Mouse (Mus musculus): Measurements from ENCODE around the gene Tex30. TPM values are rescaled to one million over a fixed set of nuclear protein-coding genes. Genes with fewer than 3 reads are reported as not detected.
A peak's percentile ranks its signal among the peaks of the same experiment; 100 is the strongest.
"Not testable (repeated sequence)": the region's sequence is repeated elsewhere in the genome, so short reads cannot be mapped to it uniquely, and the experiment has no call there.

The Tex30 gene
- total RNA-seq, 2 experiments from 2014 or later, result 78.2 to 104 TPM

GRCm38 (mm10) chr1:44045689-44046088 is 56.6 kb downstream of the Tex30 start:
- not testable (repeated sequence) for ATAC-seq (replicated peaks; ENCODE audit: poor library complexity)

DNA sequence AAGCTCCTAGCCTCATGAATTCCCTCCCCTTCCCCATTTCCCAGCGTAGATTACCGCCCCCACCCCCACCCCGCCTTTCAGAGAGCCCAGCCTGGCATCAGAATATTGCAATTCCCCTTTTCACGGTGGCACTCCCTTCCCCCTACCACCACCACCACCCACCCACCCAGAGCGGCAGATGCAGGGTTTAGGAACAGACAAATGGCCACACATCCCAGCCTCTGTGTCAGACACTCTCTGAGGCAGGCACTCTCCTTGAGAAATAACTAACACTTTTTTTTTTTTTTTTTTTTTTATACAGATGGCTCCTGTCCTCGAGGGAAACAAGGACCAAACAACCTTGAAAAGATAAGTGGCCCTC is 59.7 kb downstream of the Tex30 start:
- ATAC-seq (replicated peaks; ENCODE audit: poor library complexity), result peak; percentile 45

DNA sequence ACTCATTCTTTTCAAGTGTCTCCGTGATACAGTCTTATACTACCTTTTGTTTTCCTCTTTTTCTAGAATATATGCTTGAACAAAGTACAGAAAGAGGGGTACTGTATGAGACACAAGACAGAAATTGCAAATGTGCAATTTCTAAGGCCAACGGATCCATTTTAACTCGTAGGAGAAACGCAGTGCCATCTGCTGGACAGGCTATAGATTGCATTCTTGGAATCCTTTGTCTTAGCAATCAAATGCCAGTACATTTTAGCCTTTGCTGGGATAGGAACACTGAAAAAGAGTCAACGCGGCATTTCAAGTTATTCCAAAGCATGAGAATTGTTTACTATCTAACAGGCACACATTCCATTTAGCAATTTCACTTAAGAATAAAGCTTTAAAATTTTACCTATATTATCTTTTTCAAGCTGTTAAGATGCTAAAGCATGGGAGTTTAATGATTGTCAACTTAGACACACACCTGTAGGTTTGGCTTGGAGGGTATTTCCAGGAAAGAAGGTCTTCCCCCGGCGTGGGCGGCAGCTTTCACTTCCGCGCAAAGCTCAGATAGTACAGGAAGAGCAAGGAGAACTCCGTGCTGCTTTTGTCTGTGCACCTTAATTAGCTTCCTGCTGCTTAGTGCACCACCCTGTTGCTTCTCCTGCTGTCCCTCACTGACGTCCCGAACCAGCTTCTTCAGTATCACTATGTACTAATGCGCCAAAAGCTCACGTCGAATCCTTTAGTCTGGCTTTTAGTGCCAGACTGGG is 60.3 kb downstream of the Tex30 start:
- peak; percentile 90 for ATAC-seq (replicated peaks; ENCODE audit: poor library complexity)

Other genes with a start within 250 kb of the Tex30 start
- gene Tpp2, start 168.8 kb downstream of the Tex30 start, total RNA-seq (2015), result 81.2 and 93.6 TPM in 2 replicates
- gene Tpp2, start 168.8 kb downstream of the Tex30 start, total RNA-seq (2017), result 76.1 and 102 TPM in 2 replicates
- not detected in 2 replicates for gene Mettl21c, start 82.4 kb downstream of the Tex30 start, total RNA-seq (2015)
- gene Mettl21c, start 82.4 kb downstream of the Tex30 start, total RNA-seq (2017), result not detected in 2 replicates
- gene Gm8251, start 40.5 kb downstream of the Tex30 start, total RNA-seq (2015), result 0.51 TPM in 1 of 2 replicates, not detected in the other
- 0.25 and 0.51 TPM in 2 replicates for gene Gm8251, start 40.5 kb downstream of the Tex30 start, total RNA-seq (2017)
- gene Kdelc1, start 16.4 kb upstream of the Tex30 start, total RNA-seq (2015), result 38.7 and 41.8 TPM in 2 replicates
- gene Kdelc1, start 16.4 kb upstream of the Tex30 start, total RNA-seq (2017), result 34.3 and 35.7 TPM in 2 replicates
- gene Bivm, start 16.5 kb upstream of the Tex30 start, total RNA-seq (2015), result 17.9 and 20.6 TPM in 2 replicates
- gene Bivm, start 16.5 kb upstream of the Tex30 start, total RNA-seq (2017), result 10.1 and 10.9 TPM in 2 replicates
- gene Ercc5, start 45.3 kb upstream of the Tex30 start, total RNA-seq (2015), result 5.9 and 7.1 TPM in 2 replicates
- 6.2 and 12.7 TPM in 2 replicates for gene Ercc5, start 45.3 kb upstream of the Tex30 start, total RNA-seq (2017)
- not detected in 2 replicates for gene Mettl21e, start 116.5 kb upstream of the Tex30 start, total RNA-seq (2015)
- gene Mettl21e, start 116.5 kb upstream of the Tex30 start, total RNA-seq (2017), result not detected in 2 replicates

Data from megakaryocyte progenitor cell, adult 5-6 weeks (primary cell).